Mouse (Mus musculus) natural killer cell, adult 2 months (primary cell): Measurements from ENCODE around the gene Rbm26.
A peak's percentile ranks its signal among the peaks of the same experiment; 100 is the strongest.

Experiments
- DNase-seq, 2 experiments: peaks; one replicate each; pipeline ENCODE4 v3.0.0; 2022; ENCODE audit warnings: low spot score in 2 of 2

Gene Rbm26

GRCm38 (mm10) chr14:105177238-105177693, at the start of gene Rbm26:
Gene Rbm26 (minus strand): TSS chr14:105177327.
- peak; percentile 93 to 95 for DNase-seq

GRCm38 (mm10) chr14:105225790-105226189, 48.7 kb upstream of the Rbm26 start:
- no peak for DNase-seq

GRCm38 (mm10) chr14:105222240-105222639, 45.1 kb upstream of the Rbm26 start:
- no peak for DNase-seq

GRCm38 (mm10) chr14:105219525-105220376, 42.6 kb upstream of the Rbm26 start:
- DNase-seq = no peak

- peak; percentile 23 to 36 for DNase-seq
Observed at GRCm38 (mm10) chr14:105198401-105198800, 21.3 kb upstream of the Rbm26 start.

GRCm38 (mm10) chr14:105194682-105195081, 17.6 kb upstream of the Rbm26 start:
- no peak for DNase-seq

- DNase-seq = no peak
Observed at GRCm38 (mm10) chr14:105184866-105185265, 7.7 kb upstream of the Rbm26 start.

GRCm38 (mm10) chr14:105182786-105183185, 5.7 kb upstream of the Rbm26 start:
- DNase-seq = no peak

GRCm38 (mm10) chr14:105179733-105180132, 2.6 kb upstream of the Rbm26 start:
- DNase-seq = no peak

GRCm38 (mm10) chr14:105178996-105179395, 1.9 kb upstream of the Rbm26 start:
- no peak for DNase-seq

GRCm38 (mm10) chr14:105176381-105177168, 552 bp downstream of the Rbm26 start:
- peak; percentile 11 to 27 for DNase-seq

- DNase-seq = no peak
Observed at GRCm38 (mm10) chr14:105167181-105167580, 9.9 kb downstream of the Rbm26 start.

GRCm38 (mm10) chr14:105164793-105165192, 12.3 kb downstream of the Rbm26 start:
- no peak for DNase-seq

GRCm38 (mm10) chr14:105161334-105161733, 15.8 kb downstream of the Rbm26 start:
- DNase-seq = no peak

GRCm38 (mm10) chr14:105158526-105158925, 18.6 kb downstream of the Rbm26 start:
- DNase-seq = no peak

- no peak for DNase-seq
Observed at GRCm38 (mm10) chr14:105134076-105134475, 43.1 kb downstream of the Rbm26 start.

GRCm38 (mm10) chr14:105127715-105128385, 49.3 kb downstream of the Rbm26 start:
- no peak for DNase-seq

GRCm38 (mm10) chr14:105124513-105124912, 52.6 kb downstream of the Rbm26 start:
- DNase-seq = no peak

- no peak for DNase-seq
Observed at GRCm38 (mm10) chr14:105115402-105115801, 61.7 kb downstream of the Rbm26 start.

- DNase-seq = no peak
Observed at GRCm38 (mm10) chr14:105106252-105106651, 70.9 kb downstream of the Rbm26 start.

- DNase-seq = no peak
Observed at GRCm38 (mm10) chr14:105098861-105099260, 78.3 kb downstream of the Rbm26 start.

- no peak for DNase-seq
Observed at GRCm38 (mm10) chr14:105096221-105096620, 80.9 kb downstream of the Rbm26 start.
